In the genomic region with DNA sequence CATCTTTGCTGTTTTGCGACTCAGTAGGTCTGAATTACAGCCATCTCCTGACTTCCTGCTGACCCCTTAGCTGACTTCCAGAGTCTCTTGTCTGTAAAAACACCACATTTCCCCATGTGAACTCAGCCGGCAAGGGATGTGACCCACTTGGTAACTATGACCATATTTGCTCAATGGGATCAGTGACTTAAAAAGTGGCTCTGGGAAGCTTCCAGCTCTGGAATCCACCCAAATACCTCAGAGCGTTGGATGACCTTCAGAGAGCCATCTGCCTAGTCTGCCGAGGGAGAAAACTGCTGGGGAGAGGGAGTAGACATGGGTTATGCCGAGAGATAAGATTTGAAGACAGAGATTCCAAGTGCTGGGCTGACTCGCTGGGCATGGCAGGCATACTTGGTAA, we compare ENCODE assay signal across 11 mouse cellular contexts. TPM values are rescaled to one million over a fixed set of nuclear protein-coding genes. Genes with fewer than 3 reads are reported as not detected.
DNase-seq lines count a peak whose midpoint lies in the region; ATAC-seq and TF ChIP-seq lines count a peak whose summit lies in the region.
"Had no signal": no experiment of that assay in that cellular context is flagged by ENCODE, and none has a peak within 500 bp of the region (broad histone marks: within the 10 kb centered on the region; RNA-seq: fewer than 3 reads in every experiment).

No protein-coding gene starts in this region.

- DNase-seq in kidney, adult 9 months: peak; percentile 2
- peak; percentile 62 for DNase-seq in adrenal gland, postnatal 14 days
- peak; percentile 83 for DNase-seq in heart, embryonic 10.5 days (ENCODE audit: low spot score)
- peak; percentile 68 for DNase-seq in lung, postnatal 0 days (ENCODE audit: low spot score)
- no peak for DNase-seq in frontal cortex, postnatal 36 days (ENCODE audit: low spot score in 2 of 2)
- DNase-seq in layer of hippocampus, adult 9-10 months (ENCODE audit: low spot score): no peak
- no peak for DNase-seq in gastrocnemius, postnatal 25 days

- no peak overlapping the region for H3K9ac ChIP-seq in kidney, embryonic 16.5 days (replicated peaks; ENCODE audit: low read length)
- no peak overlapping the region for H3K9ac ChIP-seq in lung, postnatal 0 days (replicated peaks; ENCODE audit: low read depth)
- H3K9ac ChIP-seq: hindbrain, embryonic 12.5 days had no signal

- H3K27me3 ChIP-seq in kidney, embryonic 16.5 days (ENCODE audit: insufficient read depth, low read length): no peaks in the 10 kb centered on the region; the same call in 1 of the 2 replicates
- no peaks in the 10 kb centered on the region for H3K27me3 ChIP-seq in heart, embryonic 10.5 days (ENCODE audit: insufficient read depth, poor library complexity, severe bottlenecking)
- H3K27me3 ChIP-seq in lung, postnatal 0 days (replicated peaks; ENCODE audit: insufficient read depth, low read length): no peaks in the 10 kb centered on the region
- H3K27me3 ChIP-seq: hindbrain, embryonic 12.5 days had no signal

- TF ChIP-seq EP300 in lung, postnatal 0 days (IDR thresholded peaks at IDR 0.05): no peak

- 55% methylated on average over 6 of the region's 6 CpGs for WGBS in kidney, embryonic 16.5 days
- WGBS in heart, embryonic 10.5 days: 30% methylated on average over 6 of the region's 6 CpGs
- WGBS in lung, postnatal 0 days: 49% methylated on average over 6 of the region's 6 CpGs

- no peaks in the 10 kb centered on the region for H3K4me1 ChIP-seq in kidney, embryonic 16.5 days (ENCODE audit: insufficient read depth, low read length)
- H3K4me1 ChIP-seq in heart, embryonic 10.5 days: peaks cover 58% of the 10 kb centered on the region
- no peaks in the 10 kb centered on the region for H3K4me1 ChIP-seq in lung, postnatal 0 days (ENCODE audit: insufficient read depth, low read depth, low read length)
- H3K4me1 ChIP-seq: hindbrain, embryonic 12.5 days had no signal

- no peaks in the 10 kb centered on the region for H3K36me3 ChIP-seq in kidney, embryonic 16.5 days (ENCODE audit: insufficient read depth, low read length)
- peaks cover 84% of the 10 kb centered on the region for H3K36me3 ChIP-seq in heart, embryonic 10.5 days
- H3K36me3 ChIP-seq in lung, postnatal 0 days (ENCODE audit: insufficient read depth, low read length): no peaks in the 10 kb centered on the region
- H3K36me3 ChIP-seq: hindbrain, embryonic 12.5 days had no signal

- no peak overlapping the region for H3K4me2 ChIP-seq in kidney, embryonic 16.5 days (replicated peaks; ENCODE audit: low read depth, low read length)
- no peak overlapping the region for H3K4me2 ChIP-seq in lung, postnatal 0 days (replicated peaks; ENCODE audit: low read depth, low read length)
- H3K4me2 ChIP-seq: hindbrain, embryonic 12.5 days had no signal

- H3K27ac ChIP-seq in kidney, embryonic 16.5 days (ENCODE audit: low read length): no peak overlapping the region
- 0 out of 2 replicates have a peak overlapping the region, but pooled peaks have one; percentile 23 for H3K27ac ChIP-seq in heart, embryonic 10.5 days
- 0 out of 2 replicates have a peak overlapping the region, but pooled peaks have one; percentile 5 for H3K27ac ChIP-seq in lung, postnatal 0 days (ENCODE audit: low read length)
- H3K27ac ChIP-seq: hindbrain, embryonic 12.5 days had no signal

- ATAC-seq in kidney, embryonic 16.5 days (ENCODE audit: low FRiP score, low TSS enrichment): no peak
- peak; percentile 68 for ATAC-seq in lung, postnatal 0 days

- no peak overlapping the region for H3K4me3 ChIP-seq in kidney, embryonic 16.5 days (ENCODE audit: low read length)
- no peak overlapping the region for H3K4me3 ChIP-seq in heart, embryonic 10.5 days
- H3K4me3 ChIP-seq in lung, postnatal 0 days (ENCODE audit: low read depth, low read length): no peak overlapping the region
- H3K4me3 ChIP-seq: hindbrain, embryonic 12.5 days had no signal

- H3K9me3 ChIP-seq in kidney, embryonic 16.5 days (ENCODE audit: low read length): no peaks in the 10 kb centered on the region
- H3K9me3 ChIP-seq in heart, embryonic 10.5 days: no peaks in the 10 kb centered on the region
- H3K9me3 ChIP-seq in lung, postnatal 0 days (ENCODE audit: low read length): no peaks in the 10 kb centered on the region
- H3K9me3 ChIP-seq: hindbrain, embryonic 12.5 days had no signal

- no peak for TF ChIP-seq CTCF in lung, postnatal 0 days (IDR thresholded peaks at IDR 0.05)

RNA-seq across cellular contexts. Expression of a gene that starts 44.7 kb away (rescaled TPM):
- 0.14 and 0.74 TPM in 2 replicates for polyA plus RNA-seq in kidney, embryonic 16.5 days (2015; fragmentation: Nextera tagmentation; extraction: Ambion mirVana)
- 2.8 and 3.5 TPM in 2 replicates for total RNA-seq in adrenal gland, postnatal 14 days (2021)
- 41.9 and 44.2 TPM in 2 replicates for polyA plus RNA-seq in heart, embryonic 10.5 days (2016; fragmentation: Nextera tagmentation; extraction: Ambion mirVana)
- polyA plus RNA-seq in lung, postnatal 0 days (2015; fragmentation: Nextera tagmentation; extraction: Ambion mirVana): 25.3 and 26.7 TPM in 2 replicates
- total RNA-seq in gastrocnemius, postnatal 25 days (2021): under 1 TPM in 1 of 2 experiments, not detected in 1; 0.19 TPM
- total RNA-seq: layer of hippocampus, postnatal 14 days had no signal
- polyA plus RNA-seq: liver, embryonic 16.5 days had no signal

Comparison
In these comparisons a context has a peak if more than half of its experiments do, and no peak if none do; other contexts are left out.
1. DNase-seq: peak in kidney, adult 9 months (single experiment), adrenal gland, postnatal 14 days (single experiment), heart, embryonic 10.5 days (single experiment) and lung, postnatal 0 days (single experiment); none in frontal cortex, postnatal 36 days (0 of 2), layer of hippocampus, adult 9-10 months (single experiment) and gastrocnemius, postnatal 25 days (single experiment).
2. RNA of a gene that starts 44.7 kb away (polyA plus RNA-seq): 41.9 to 44.2 TPM in heart, embryonic 10.5 days and 25.3 to 26.7 TPM in lung, postnatal 0 days; 0.14 to 0.74 TPM in kidney, embryonic 16.5 days; every median in the first group is over 10 times any median in the second.